Mouse (Mus musculus) embryo, embryonic 11 days (tissue): ENCODE data around the gene Fcgr1.
"Not testable (repeated sequence)": the region's sequence is repeated elsewhere in the genome, so short reads cannot be mapped to it uniquely, and the experiment has no call there.

Experiments used
- DNase-seq: peaks from one replicate; pipeline ENCODE4 v3.0.0-alpha.2; 2015

Fcgr1 gene

DNA sequence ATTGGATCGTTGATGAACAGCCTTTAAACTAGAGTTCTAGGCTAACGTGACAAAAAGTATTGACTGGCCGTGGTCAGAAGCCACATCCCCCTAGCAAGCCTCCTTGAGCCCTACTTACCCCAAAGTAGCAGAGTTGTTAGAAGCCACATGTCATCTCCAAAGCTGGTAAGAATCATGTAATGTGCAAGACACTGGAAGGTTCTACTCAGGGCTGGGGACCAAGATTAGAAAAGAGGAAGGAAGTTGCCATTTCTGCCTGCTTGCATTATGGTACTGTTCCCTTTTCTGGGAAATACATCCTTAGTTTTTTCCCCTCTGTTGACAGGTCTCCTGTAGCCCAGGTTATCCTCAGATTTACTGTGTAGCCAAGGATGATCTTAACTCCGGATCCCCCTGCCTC is at the start of gene Fcgr1:
TSS of gene Fcgr1 (minus strand) at position 183 of the 400 bp plus-strand sequence.
- no peak for DNase-seq

DNA sequence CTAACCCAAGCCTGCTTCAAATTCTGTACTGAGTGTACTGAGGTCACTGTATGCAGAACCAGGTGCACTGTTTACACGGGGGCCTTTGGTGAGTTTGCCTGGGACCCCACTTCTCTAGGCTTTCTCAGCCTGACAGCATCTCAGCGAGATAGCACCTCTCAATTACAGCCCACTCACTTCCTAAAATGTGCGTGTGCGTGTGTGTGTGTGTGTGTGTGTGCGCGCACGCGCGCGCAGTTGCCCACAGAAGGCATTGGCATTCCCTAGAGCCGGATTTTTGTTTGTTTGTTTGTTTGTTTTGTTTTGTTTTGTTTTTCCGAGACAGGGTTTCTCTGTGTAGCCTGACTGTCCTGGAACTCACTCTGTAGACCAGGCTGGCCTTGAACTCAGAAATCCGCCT is 48.9 kb upstream of the Fcgr1 start:
- DNase-seq: not testable (repeated sequence)

DNA sequence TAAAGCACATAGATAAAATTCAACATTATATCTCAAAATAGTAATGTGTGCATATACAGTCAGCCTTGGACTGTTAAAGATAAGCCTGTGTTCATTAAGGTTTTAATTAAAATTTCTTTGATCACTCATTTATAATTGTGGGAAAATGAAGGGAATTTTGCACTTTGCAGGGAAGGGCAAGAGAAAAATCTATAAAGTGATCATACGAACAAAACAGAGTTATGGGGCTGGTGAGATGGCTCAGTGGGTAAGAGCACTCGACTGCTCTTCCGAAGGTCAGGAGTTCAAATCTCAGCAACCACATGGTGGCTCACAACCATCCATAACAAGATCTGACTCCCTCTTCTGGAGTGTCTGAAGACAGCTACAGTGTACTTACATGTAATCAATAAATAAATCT is 48.3 kb upstream of the Fcgr1 start:
- DNase-seq: not testable (repeated sequence)

DNA sequence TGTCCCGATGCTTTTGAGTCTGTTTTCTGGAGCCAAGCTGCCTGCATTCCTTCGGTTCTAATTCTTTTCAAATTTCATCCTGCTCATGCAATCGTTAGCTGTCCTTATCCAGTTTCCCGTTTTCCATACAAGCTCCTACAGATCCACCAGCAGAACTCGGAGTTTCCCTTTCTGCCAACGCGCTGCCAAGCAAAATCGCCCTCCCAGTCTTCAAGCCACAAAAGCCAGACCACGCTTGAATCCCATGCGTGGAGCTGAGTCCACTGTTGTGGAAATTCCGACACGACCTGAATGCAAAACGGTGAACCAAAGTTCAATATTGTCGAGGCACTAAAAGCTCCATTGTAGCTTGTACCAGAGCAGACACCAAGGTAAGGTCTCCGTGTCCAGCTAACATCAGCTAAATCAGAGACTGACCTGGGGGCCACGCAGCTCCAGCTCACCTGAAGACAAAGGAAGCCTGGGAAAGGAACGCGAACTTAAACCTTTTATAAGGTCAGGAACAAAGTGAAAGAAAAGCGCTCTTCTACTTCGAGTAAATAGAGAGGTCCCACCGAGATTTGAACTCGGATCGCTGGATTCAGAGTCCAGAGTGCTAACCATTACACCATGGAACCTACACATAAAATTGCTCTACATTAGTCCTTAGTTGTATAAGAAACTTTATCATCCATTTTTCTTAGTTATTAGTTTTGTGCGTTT is 47.0 kb upstream of the Fcgr1 start:
- peak; percentile 74 for DNase-seq

DNA sequence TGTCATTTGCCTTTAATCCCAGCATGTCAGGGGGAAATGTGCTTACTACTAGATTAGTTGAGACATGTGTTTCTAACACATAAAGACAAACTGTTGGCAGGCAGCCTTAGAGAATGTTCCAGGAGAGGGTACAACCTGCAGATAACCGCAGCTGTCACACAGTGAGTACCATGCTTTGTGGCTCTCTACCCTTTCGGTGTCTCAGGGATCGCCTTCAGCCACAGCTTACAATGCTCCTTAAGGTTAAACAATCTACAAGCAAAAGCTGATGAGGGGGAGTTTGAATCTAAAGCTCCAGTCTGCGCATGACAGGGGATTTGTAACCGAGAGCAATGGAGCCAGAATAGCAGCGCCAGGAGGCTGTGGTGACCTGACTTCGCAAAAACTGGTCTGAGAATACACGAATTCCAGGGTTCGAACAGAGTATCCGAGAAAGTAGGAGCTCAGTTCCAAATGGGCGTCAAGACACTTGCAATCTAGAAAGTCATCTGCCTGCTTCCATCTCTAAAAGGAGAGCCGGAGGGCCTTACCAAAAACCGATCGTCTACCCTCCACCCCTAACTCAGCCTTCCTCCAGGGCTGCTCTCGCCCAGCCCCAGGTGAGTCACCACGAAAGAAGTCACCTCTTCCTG is 45.2 kb upstream of the Fcgr1 start:
- no peak for DNase-seq

DNA sequence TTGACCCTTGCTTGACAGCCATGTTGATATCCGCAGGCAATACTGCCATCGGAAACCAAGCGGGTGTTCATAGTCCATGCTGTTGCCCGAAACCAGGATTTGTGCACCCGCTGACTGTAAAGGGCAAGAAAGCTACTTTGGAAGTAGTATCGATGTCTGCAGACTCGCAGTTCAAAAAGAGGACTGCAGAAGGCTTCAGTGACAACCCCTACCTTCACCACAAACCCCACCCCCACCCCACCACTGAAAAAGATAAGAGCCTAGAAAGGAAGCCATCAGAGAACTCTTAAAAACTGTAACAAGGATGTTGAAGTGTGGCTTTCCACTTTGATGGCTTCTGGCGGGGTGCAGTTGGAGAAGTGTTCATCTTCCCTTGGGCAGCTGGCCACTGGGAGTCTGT is 44.3 kb upstream of the Fcgr1 start:
- DNase-seq: no peak

DNA sequence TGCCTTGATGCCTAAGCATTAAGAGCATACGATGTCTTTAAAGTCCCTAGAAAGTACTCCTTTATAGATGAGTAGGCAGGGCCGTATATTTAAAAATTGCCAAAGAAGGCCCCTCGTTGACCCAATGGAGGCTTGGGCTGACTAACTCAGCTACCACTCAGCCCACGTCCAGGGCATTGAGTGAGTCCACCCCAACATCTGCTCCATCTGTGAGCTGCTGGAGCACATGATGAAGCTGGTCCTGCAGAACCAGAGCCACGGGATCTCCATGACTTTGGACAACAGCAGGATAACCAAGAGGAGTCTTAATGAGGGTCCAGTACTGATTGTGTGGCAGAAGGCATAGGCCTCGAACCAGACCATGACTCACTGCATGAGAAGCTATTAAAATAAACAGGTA is 43.5 kb upstream of the Fcgr1 start:
- DNase-seq: no peak

DNA sequence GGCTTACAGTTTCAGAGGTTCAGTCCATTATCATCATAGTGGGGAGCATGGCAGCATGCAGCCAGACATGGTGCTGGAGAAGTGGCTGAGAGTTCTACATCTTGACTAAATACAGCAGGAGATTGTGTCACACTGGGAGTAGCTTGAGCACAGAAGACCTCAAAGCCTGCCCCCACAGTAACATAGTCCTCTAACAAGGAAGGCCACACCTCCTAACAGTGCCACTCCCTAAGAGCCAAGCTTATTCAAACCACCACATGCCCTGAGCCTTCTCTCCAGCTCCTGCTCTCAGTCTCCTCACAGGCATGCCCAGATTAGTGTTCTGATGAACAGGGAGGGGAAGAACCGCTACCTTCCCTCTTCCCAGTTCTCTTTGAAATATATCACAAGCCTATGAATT is 42.9 kb upstream of the Fcgr1 start:
- DNase-seq: no peak

DNA sequence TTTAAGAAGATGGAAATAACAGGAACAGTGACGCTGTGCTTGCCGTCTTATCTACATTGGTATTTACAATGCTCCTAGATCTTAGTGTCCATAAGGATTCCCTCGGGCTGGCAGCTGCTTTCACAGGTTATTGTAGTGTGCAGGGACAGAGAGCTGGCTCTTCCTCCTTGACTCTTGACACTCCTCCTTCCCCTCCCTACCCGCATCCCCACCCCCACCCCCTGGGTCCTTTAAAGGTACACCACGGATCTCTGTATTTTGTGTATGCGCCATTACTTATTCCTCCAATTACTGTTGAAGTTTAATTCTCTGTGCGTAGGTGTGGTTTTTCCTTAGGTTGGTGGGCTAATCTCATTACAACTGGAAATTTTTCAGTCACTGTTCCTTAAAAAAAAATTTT is 41.8 kb upstream of the Fcgr1 start:
- no peak for DNase-seq

DNA sequence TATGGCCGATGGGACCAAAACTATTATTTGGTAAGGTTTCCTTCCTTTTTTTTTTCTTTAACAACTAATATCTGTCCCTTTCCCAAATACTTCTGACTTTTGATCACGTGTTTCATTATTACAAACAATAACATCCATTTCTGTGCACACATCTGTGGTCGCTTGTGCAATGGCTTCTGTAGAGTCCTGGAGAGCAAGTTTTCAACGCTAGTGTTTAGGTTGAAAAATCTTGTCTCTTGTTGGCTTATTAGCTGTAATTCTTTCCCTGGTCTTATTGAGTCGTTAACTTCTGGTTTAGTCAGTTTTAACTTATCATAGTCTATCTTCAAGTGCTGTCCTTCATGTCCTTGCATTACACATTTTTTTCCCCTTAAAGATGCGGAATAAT is 41.4 kb upstream of the Fcgr1 start:
- DNase-seq: no peak

DNA sequence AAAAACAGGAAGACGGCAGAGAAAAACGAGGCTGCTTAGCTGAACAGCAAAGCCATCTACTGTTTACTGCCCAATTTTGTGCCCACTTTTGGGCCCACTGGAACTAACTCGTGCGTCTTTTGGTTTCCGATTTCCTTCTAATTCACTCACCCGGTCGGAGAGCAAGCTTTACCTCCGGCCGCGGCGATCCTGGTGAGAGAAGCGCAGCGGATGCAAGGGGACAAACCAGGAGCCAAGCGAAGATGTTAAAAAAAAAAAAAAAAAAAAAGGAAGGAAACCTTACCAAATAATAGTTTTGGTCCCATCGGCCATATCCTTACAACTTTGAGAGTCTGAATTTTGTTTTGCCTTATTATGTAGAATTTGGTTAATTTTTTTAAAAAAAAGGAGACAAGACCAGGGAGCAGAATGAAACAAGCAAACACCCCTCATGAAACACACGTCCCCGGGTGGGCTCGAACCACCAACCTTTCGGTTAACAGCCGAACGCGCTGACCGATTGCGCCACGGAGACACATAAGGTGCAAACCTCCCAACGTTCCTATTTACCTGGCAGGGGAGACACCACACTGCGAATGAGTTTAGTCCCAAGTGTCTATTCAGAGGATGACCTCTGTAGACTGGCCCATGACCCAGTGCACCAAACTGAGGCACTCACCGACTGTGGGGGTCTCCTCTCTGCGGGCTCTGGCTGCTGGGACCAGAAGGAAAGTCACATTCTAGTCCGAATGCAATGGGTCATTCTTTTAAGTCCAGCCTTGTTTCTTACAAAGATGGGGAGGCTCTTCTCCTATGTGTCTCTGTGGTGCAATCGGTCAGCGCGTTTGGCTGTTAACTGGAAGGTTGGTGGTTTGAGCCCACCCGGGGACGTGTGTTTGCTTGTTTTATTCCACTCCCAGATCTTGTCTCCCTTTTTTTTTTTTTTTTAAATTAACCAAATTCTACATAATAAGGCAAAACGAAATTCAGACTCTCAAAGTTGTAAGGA is 40.7 kb upstream of the Fcgr1 start:
- no peak for DNase-seq

DNA sequence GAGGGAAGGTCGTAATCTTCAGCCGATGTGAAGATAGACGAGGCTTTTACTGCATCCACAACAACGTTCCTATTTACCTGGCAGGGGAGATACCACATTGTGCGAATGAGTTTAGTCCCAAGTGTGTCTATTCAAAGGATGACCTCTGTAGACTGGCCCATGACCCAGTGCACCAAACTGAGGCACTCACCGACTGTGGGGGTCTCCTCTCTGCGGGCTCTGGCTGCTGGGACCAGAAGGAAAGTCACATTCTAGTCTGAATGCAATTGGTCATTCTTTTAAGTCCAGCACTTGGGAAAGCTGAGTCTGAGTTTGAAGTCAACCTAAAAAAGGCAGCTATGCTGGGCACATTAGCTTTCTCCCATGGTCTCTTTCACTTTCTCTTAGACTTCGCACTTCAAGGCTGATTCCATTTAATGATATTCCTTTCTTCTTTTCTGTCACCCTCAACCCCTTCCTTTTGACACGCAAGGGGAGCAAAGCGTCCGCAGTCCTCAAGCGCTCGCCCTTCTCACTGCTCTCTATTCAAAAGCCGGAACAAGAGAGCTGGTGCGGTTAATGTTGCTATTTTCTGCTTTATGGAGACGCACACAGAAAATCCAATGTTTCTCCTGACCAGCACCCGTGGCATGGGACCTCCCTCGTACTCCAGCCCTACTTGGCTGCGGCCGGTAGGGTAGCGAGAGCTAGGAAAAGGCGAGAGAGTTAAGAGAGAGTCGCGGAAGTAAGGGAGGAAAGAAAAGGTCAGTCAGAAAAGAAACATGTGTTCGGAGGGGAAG is 39.8 kb upstream of the Fcgr1 start:
- DNase-seq: no peak

DNA sequence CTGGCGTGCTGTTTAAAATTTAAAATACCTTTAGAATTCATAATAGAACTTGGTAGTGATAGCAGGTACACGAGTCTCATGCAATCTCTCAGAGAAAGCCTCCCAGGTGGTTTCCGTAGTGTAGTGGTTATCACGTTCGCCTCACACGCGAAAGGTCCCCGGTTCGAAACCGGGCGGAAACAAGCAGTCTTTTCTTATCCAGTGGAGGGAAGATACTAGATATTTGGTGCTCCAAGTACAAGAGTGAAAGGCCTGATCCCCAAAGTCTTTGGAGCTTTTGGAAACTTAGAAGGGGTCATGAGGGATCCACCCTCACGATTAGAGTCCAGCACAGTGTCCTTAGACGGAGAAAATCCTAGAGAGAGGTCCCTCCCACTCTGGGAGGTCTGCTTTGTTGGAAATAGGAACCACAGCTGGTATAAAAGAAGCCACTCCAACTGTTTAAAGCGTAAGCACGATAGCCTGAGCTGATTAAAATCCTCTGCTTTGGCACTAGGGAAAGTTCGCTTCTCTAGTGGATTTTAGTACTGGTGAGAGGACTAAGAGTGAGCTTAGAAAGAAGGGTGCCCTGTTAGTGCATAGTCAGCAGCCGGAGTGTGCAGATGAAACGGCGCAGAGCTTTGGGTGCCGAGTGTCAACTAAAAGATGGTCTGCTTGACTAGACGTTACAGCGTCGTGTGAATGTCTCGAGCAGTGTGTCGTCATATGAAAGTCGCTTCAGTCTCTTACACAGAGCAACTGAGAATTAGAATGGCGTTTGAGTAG is 39.0 kb upstream of the Fcgr1 start:
- peak; percentile 63 for DNase-seq

DNA sequence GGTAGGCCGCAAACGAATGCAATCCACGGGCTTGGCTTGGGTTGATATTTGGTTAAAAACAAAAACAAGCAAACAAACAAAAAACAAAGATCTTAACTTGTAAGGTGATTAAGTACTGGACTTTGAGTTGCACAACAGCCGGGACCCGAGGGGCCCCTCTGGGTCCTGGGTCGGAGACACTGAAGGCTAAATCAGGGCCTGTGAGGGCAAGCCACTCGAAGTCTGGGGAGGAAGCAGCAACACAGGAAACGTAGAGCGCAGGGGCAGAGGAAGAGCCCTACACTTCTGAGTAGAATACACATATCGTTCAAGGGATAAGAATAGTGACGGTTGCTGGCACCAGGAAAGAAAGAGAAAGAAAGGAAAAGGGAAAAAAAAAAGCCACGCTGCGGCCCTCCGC is 38.2 kb upstream of the Fcgr1 start:
- DNase-seq: no peak

DNA sequence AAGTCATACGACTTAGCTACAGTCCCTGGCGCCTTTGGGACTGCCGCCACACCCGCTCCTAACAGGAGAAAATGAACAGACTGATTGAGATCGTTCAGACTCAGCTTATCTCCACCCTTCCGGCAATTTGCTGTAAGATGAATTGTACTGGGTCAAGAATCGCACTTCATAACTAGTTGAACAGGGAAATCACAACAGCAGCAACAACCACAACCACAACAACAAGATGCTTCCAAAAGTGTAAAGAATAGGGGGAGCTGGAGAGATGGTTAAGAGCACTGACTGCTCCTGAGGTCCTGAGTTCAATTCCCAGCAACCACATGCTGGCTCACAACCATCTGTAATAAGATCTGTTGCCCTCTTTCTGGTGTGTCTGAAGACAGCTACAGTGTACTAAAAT is 37.7 kb upstream of the Fcgr1 start:
- no peak for DNase-seq

DNA sequence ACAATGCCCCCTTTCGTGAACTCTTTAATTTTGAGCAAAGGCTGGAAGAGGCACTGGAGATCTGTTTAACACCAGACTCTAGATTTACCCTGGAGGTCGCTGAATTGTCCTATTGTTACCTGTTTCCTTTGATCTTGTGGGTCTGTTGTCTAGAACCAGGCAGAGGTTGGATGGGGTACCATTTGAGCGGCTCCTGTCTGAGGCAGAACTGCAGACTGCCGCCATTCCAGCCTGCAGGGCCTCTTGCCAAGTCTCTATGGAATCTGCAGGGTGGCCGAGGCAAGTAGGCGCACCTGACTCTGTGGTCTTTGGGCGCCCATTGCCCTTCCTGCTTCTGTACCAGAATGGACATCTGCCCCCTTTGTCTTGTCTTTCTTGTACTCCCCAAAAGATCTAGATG is 36.8 kb upstream of the Fcgr1 start:
- no peak for DNase-seq

DNA sequence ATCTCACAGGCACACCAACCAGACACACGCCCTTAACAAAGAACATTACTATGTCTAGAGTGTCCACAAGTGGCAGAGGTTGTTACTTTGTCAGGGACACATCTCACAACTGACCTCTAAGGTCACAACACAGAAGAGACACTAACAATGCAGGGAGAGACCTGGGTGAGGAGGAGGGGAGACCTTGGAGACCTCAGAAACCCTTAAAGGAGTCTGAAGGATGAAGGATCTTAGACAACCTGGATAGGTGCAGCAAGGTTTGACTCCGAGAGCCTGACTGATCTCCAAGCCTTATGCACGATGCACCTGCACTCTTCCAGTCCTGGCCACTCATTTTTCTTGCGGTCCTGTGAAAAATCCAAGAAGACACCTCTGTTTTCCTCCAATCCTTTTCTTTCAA is 36.4 kb upstream of the Fcgr1 start:
- no peak for DNase-seq

DNA sequence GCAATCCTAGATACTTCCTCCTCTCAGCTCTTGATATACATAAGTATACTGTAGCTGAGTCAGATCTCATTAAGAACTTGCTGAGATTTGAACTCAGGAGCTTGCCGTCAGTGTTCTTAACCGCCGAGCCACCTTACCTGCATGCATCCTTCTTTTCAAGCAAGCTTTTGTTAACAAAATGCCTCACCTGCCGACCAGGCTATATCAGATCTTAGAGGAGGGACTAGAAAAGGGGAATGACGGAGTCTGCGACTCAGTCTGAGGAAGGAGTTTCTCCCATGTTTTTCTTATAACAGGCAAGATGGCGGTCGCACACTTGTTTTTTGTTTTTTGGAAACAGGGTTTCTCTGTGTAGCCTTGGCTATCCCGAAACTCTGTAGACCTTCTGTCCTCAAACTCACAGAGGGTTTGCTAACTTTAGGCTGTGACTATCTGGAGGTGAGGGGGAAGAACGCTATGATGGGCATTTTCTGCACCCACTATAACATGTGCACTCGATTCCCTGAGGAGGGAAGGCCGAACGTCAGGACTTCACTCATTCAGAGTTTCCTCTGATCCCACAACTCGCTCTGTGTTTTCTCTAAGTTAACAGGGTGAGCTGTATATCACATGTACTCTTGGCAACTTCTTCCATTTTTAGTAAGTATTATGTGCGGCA is 35.1 kb upstream of the Fcgr1 start:
- no peak for DNase-seq

DNA sequence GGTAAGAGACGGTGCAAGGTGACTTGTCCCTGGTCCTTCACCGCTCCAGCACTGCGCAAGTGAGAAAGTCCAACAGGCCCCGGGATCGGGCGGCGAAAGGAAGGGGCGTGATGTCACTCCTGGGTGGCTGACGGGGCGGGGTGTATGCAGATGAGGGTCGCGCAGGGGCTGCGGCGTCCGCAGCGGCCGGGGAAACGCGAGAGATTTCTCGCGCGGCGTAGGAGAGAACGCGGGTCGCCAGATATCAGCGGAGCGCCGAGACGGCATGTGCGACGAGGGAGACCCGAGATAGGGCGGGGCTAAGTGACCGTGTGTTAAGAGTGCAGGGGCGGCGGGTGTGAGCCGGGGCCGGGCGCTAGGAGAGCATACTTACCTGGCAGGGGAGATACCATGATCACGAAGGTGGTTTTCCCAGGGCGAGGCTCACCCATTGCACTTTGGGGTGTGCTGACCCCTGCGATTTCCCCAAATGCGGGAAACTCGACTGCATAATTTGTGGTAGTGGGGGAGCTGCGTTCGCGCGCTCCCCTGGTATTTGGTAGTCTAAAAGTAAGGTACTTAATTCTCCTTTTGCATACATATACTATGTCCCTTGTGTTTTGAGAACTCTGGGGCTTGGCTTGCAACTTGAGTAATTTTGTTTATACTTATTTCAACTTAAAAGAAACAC is 34.4 kb upstream of the Fcgr1 start:
- peak; percentile 79 for DNase-seq

DNA sequence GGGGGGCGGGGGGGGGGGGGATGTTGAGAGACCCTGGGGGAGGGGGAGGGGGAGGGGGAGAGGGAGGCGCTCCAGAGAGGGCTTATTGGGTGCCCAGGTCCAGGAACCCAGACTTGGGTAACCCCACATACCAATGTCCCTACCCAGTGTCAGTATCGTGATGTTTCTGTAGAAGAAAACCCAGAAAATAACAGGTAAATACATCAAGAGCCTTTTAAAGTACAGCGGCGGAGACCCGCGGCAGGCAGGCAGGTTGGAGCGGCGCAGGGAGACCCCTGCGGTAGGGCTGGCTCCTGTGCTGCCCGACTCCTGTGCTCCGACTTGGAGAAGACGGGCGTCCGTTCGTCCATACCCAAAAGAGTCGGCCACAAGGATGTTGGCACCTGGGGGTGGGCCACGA is 33.9 kb upstream of the Fcgr1 start:
- DNase-seq: no peak

DNA sequence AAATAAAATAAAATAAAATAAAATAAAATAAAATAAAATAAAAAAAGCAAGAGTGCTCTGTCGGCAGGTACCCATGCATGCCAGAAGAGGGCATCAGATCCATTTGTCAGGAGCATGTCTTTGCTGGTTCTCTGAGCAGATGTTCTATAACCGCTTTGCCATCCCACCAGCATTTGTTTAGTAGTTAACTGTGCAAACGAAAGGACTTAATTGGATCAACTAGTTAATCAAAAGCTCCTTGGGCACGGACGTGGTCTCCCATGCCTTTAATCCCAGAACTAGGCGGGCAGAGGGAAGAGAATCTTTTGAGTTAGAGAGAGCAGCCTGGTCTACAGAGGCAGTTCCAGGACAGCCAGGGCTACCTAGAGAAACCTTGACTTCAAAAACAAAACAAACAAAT is 33.4 kb upstream of the Fcgr1 start:
- DNase-seq: peak; percentile 72
